Mouse (Mus musculus): ENCODE measurements around the gene Casp9. TPM values are rescaled to one million over a fixed set of nuclear protein-coding genes. Genes with fewer than 3 reads are reported as not detected.

Gene Casp9
- polyA plus RNA-seq, 1 experiment, result 21.5 TPM

GRCm38 (mm10) chr4:141862867-141863266 is 69.5 kb downstream of the Casp9 start:
- DNase-seq (ENCODE audit: extremely low spot score in 1 of 2, low spot score in 1 of 2), result no peak

GRCm38 (mm10) chr4:141863726-141864280 is 70.4 kb downstream of the Casp9 start:
- DNase-seq (ENCODE audit: extremely low spot score in 1 of 2, low spot score in 1 of 2), result no peak

GRCm38 (mm10) chr4:141864506-141864905 is 71.1 kb downstream of the Casp9 start:
- no peak for DNase-seq (ENCODE audit: extremely low spot score in 1 of 2, low spot score in 1 of 2)

GRCm38 (mm10) chr4:141865006-141865405 is 71.6 kb downstream of the Casp9 start:
- no peak for DNase-seq (ENCODE audit: extremely low spot score in 1 of 2, low spot score in 1 of 2)

Other genes starting within 250 kb of the Casp9 start
- gene Fblim1, start 187.5 kb upstream of the Casp9 start, polyA plus RNA-seq (2012; rRNA removed), result 1.0 and 2.6 TPM in 2 replicates
- gene Tmem82, start 175.0 kb upstream of the Casp9 start, polyA plus RNA-seq (2012; rRNA removed), result 0.84 and 1.2 TPM in 2 replicates
- gene Slc25a34, start 169.8 kb upstream of the Casp9 start, polyA plus RNA-seq (2012; rRNA removed), result 8.0 and 9.7 TPM in 2 replicates
- 85.6 and 92.9 TPM in 2 replicates for gene Plekhm2, start 128.7 kb upstream of the Casp9 start, polyA plus RNA-seq (2012; rRNA removed)
- gene Rsc1a1, start 108.0 kb upstream of the Casp9 start, polyA plus RNA-seq (2012; rRNA removed), result 6.1 and 9.0 TPM in 2 replicates
- 18.7 and 19.0 TPM in 2 replicates for gene Ddi2, start 70.2 kb upstream of the Casp9 start, polyA plus RNA-seq (2012; rRNA removed)
- gene Agmat, start 46.9 kb upstream of the Casp9 start, polyA plus RNA-seq (2012; rRNA removed), result 0.40 and 1.1 TPM in 2 replicates
- gene Dnajc16, start 2.7 kb upstream of the Casp9 start, polyA plus RNA-seq (2012; rRNA removed), result 29.9 and 30.8 TPM in 2 replicates
- 0.18 and 0.42 TPM in 2 replicates for gene Cela2a, start 32.5 kb downstream of the Casp9 start, polyA plus RNA-seq (2012; rRNA removed)
- not detected in 2 replicates for gene Ctrc, start 52.7 kb downstream of the Casp9 start, polyA plus RNA-seq (2012; rRNA removed)
- 244 and 256 TPM in 2 replicates for gene Efhd2, start 81.3 kb downstream of the Casp9 start, polyA plus RNA-seq (2012; rRNA removed)
- gene Fhad1, start 221.5 kb downstream of the Casp9 start, polyA plus RNA-seq (2012; rRNA removed), result 9.5 and 9.8 TPM in 2 replicates

Measured in frontal cortex, adult 2 months (tissue).